Mouse (Mus musculus): ENCODE measurements around the gene Tubg2. TPM values are rescaled to one million over a fixed set of nuclear protein-coding genes. Genes with fewer than 3 reads are reported as not detected.
"Not testable (repeated sequence)": the region's sequence is repeated elsewhere in the genome, so short reads cannot be mapped to it uniquely, and the experiment has no call there.

Tubg2 gene
- polyA plus RNA-seq, 1 experiment from 2014 or later, result 4.1 TPM

DNA sequence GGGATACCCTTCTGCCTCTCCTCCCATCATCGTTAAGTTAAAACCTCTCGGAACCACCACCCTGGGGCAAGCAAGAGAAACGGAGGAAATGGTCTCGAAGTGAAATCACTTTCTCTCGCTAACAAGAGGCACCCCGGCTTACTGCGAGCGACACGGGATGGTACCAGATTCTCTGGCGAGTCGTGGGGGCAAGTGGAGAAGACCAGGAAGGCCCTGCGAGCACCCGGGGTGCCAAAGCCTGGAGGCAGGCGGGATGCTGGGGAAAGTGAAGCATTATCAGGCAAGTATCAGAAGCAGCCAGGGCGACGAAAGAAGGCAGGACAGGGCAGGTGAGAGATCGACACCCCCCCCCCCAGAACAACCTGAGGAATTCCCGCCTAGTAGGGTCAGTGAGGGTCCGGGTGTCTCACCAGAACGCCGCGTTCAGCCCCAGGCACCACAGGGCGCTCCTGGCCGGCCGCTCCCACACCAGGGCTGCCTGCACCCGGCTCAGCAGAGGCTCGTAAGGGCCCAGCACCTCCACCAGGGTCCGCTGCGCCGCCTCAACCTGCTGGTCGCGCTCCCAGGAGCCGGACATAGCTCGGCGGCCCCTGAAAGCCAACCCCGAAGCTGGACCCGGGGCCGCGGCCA, 36.5 kb upstream of the Tubg2 start:
- TF ChIP-seq CTCF (IDR thresholded peaks at IDR 0.05; ENCODE audit: low read depth), result peak; percentile 47
- H3K4me2 ChIP-seq, result peak overlapping the region; percentile 96
- peak overlapping the region; percentile 91 for H3K4me3 ChIP-seq (ENCODE audit: low read depth, low read length)
- WGBS, result under 1% methylated on average over 39 of the region's 39 CpGs
- peaks cover 32% of the 10 kb centered on the region for H3K36me3 ChIP-seq (ENCODE audit: insufficient read depth)
- peaks cover 16% of the 10 kb centered on the region for H3K4me1 ChIP-seq (ENCODE audit: insufficient read depth)
- H3K27me3 ChIP-seq (ENCODE audit: insufficient read depth, low read length), result no peaks in the 10 kb centered on the region
- no peaks in the 10 kb centered on the region for H3K9me3 ChIP-seq (ENCODE audit: low read depth, low read length)
- ATAC-seq (ENCODE audit: insufficient read depth), result peak; percentile 80; the same call in 1 of the 2 replicates
- peak overlapping the region; percentile 85 for H3K9ac ChIP-seq
- peak overlapping the region; percentile 87 for H3K27ac ChIP-seq (ENCODE audit: low read depth)
- peak; percentile 12 for DNase-seq

DNA sequence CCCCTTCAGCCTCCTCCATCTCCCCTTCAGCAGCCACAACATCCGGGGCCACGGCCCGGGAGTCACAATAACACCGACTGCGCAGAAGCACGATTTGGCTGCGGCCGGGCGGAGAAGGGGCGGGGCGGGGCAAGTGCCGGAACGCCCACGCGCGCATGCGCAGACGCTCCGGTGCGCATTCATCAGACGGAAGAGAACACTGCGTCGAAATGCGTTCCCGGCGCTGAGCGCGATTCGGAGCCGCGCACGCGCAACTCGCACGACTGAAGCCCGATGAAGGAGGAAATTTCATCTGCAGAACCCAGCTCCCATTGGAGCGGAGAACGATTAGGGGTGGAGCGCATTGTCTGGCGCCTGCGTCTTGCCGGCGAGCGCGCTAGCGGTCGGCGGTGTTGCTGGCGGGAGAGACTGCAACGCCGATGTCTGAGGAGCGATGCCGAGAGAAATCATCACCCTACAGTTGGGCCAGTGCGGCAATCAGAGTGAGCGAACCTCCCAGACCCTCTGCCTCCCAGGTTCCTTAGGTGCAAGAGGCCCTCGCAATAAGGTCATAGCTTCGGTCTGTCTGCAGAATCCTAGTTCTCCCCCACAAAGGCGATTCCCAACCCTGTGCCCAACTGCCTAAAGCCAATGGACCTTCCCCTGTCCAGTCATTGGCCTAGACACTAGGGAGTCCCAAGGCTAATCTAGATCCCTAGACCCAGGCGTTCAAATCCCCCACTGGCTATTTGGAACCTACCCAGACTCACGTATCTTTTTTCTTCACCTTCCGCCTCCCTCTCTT, 35.8 kb upstream of the Tubg2 start, which contains the start of the genes Retreg3 and Tubg1:
Retreg3 (minus strand) TSS at position 133 of the 784 bp plus-strand sequence.
Tubg1 (plus strand) TSS at position 178 of the 784 bp plus-strand sequence.
- WGBS, result under 1% methylated on average over 61 of the region's 61 CpGs
- peaks cover 16% of the 10 kb centered on the region for H3K4me1 ChIP-seq (ENCODE audit: insufficient read depth)
- no peaks in the 10 kb centered on the region for H3K9me3 ChIP-seq (ENCODE audit: low read depth, low read length)
- TF ChIP-seq CTCF (IDR thresholded peaks at IDR 0.05; ENCODE audit: low read depth), result no peak
- peak; percentile 100 for DNase-seq
- peak within 1 kb of the TSS; percentile 91 for H3K4me3 ChIP-seq (ENCODE audit: low read depth, low read length)
- peak within 1 kb of the TSS; percentile 92 for H3K27ac ChIP-seq (ENCODE audit: low read depth)
- ATAC-seq (ENCODE audit: insufficient read depth), result peak; percentile 96
- no peaks in the 10 kb centered on the region for H3K27me3 ChIP-seq (ENCODE audit: insufficient read depth, low read length)
- H3K4me2 ChIP-seq, result peak within 1 kb of the TSS; percentile 96
- peak within 1 kb of the TSS; percentile 85 for H3K9ac ChIP-seq
- peaks cover 31% of the 10 kb centered on the region for H3K36me3 ChIP-seq (ENCODE audit: insufficient read depth)

DNA sequence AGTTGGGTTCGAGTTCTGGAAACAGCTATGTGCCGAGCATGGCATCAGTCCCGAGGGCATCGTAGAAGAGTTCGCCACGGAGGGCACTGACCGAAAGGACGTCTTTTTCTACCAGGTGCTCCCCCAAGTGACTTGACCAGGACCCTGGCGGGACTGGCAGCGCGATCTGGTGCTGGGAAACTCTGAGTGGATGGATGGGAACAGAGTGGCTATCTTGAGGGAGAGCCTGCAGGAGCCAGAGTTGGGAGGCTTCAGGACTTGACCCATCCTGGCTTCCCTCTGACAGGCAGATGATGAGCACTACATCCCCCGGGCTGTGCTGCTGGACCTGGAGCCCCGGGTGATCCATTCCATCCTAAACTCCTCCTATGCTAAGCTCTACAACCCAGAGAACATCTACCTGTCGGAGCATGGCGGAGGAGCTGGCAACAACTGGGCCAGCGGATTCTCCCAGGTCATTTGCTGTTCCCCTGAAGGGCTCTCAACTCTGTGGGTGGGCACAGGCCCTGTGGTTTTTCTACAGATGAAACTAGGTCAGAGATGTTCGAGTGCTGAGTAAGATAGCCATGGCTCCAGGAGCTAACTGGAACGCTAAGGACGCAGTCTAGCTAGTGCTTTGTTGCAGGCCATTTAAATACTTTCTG, 35.0 kb upstream of the Tubg2 start:
- TF ChIP-seq CTCF (IDR thresholded peaks at IDR 0.05; ENCODE audit: low read depth), result no peak
- Histone ChIP-seq H3K4me2 (peak overlapping the region; percentile 96), H3K9ac (peak overlapping the region; percentile 77), H3K27ac (ENCODE audit: low read depth) (peak overlapping the region; percentile 92), H3K36me3 (ENCODE audit: insufficient read depth) (peaks cover 35% of the 10 kb centered on the region), H3K27me3 (ENCODE audit: insufficient read depth, low read length) (no peaks in the 10 kb centered on the region), H3K4me1 (ENCODE audit: insufficient read depth) (peaks cover 16% of the 10 kb centered on the region), H3K4me3 (ENCODE audit: low read depth, low read length) (peak overlapping the region; percentile 91), H3K9me3 (ENCODE audit: low read depth, low read length) (no peaks in the 10 kb centered on the region)
- DNase-seq (no peak), ATAC-seq (ENCODE audit: insufficient read depth) (no peak)
- WGBS, result 16% methylated on average over 19 of the region's 19 CpGs

DNA sequence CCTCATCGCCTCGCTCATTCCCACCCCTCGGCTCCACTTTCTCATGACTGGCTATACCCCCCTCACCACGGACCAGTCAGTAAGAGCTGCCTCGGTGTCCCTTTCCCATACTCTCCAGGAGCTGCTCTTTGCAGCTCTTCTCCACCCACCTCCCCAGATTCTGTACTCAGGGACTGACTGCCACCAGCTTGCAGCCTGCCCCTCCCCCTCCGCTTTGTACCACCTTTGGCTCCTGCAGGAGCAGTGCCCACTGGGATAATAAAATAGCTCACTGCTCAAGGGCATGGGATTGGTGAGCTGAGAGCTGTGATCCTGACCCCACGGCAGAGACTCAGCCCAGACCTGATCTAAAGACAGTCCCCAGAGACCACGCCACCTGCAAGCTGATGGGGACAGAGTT, 31.2 kb upstream of the Tubg2 start:
- H3K27ac ChIP-seq (ENCODE audit: low read depth); H3K4me3 ChIP-seq (ENCODE audit: low read depth, low read length); ATAC-seq (ENCODE audit: insufficient read depth); H3K9me3 ChIP-seq (ENCODE audit: low read depth, low read length); H3K27me3 ChIP-seq (ENCODE audit: insufficient read depth, low read length); H3K4me2 ChIP-seq; DNase-seq; H3K4me1 ChIP-seq (ENCODE audit: insufficient read depth); H3K9ac ChIP-seq: not testable (repeated sequence)
- H3K36me3 ChIP-seq (ENCODE audit: insufficient read depth), result peaks cover 38% of the 10 kb centered on the region
- whole genome bisulfite sequencing, result 92% methylated on average over 8 of the region's 8 CpGs

DNA sequence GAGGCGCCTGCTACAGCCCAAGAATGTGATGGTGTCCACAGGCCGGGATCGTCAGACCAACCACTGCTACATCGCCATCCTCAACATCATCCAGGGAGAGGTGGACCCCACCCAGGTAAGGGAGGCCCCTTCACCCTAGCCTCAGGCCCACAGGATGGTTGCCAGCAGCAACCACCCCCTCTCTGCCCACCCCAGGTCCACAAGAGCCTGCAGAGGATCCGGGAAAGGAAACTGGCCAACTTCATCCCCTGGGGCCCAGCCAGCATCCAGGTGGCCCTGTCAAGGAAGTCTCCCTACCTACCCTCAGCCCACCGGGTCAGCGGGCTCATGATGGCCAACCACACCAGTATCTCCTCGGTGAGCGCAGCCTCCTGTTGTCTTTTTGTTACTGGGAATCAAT, 30.7 kb upstream of the Tubg2 start:
- not testable (repeated sequence) for H3K4me1 ChIP-seq (ENCODE audit: insufficient read depth); ATAC-seq (ENCODE audit: insufficient read depth); DNase-seq; H3K9ac ChIP-seq; H3K9me3 ChIP-seq (ENCODE audit: low read depth, low read length); H3K4me3 ChIP-seq (ENCODE audit: low read depth, low read length); H3K4me2 ChIP-seq; H3K27me3 ChIP-seq (ENCODE audit: insufficient read depth, low read length); H3K27ac ChIP-seq (ENCODE audit: low read depth)
- peaks cover 38% of the 10 kb centered on the region for H3K36me3 ChIP-seq (ENCODE audit: insufficient read depth)
- WGBS, result 97% methylated on average over 6 of the region's 9 CpGs

DNA sequence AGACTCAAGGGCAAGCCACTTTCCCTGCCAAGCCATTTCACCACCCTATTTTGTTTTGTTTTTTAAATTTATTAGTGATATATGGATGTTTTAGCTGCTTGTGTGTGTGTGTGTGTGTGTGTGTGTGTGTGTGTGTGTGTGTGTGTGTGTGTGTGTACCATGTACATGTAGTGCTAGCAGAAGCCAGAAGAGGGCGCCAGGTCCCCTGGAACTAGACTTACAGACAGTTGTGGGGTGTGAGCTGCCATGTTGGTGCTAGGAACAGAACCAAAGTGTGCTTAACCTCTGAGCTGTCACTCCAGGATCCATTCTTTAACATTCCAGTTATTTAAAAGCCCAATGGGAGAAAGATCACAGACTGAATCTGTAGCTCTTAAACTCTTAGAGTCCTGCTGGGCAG, 28.6 kb upstream of the Tubg2 start:
- no peaks in the 10 kb centered on the region for H3K4me1 ChIP-seq (ENCODE audit: insufficient read depth)
- H3K27ac ChIP-seq (ENCODE audit: low read depth), result no peak overlapping the region
- DNase-seq (peak; percentile 15), ATAC-seq (ENCODE audit: insufficient read depth) (no peak)
- H3K36me3 ChIP-seq (ENCODE audit: insufficient read depth), result peaks cover 38% of the 10 kb centered on the region
- no peak overlapping the region for H3K4me3 ChIP-seq (ENCODE audit: low read depth, low read length)
- 83% methylated on average over 1 of the region's 1 CpGs for WGBS
- H3K9ac ChIP-seq, result no peak overlapping the region
- H3K9me3 ChIP-seq (ENCODE audit: low read depth, low read length), result no peaks in the 10 kb centered on the region
- H3K4me2 ChIP-seq, result no peak overlapping the region
- no peaks in the 10 kb centered on the region for H3K27me3 ChIP-seq (ENCODE audit: insufficient read depth, low read length)
- peak; percentile 41 for TF ChIP-seq CTCF (IDR thresholded peaks at IDR 0.05; ENCODE audit: low read depth)
